Mouse (Mus musculus): ENCODE measurements at regions not wholly inside any gene's neighbourhood (a gene's known extent, or its start where the extent isn't known, plus 50 kb on each side); places are given as distances from the start of the nearest gene placed in this dataset.
A peak's percentile ranks its signal among the peaks of the same experiment; 100 is the strongest.

DNA sequence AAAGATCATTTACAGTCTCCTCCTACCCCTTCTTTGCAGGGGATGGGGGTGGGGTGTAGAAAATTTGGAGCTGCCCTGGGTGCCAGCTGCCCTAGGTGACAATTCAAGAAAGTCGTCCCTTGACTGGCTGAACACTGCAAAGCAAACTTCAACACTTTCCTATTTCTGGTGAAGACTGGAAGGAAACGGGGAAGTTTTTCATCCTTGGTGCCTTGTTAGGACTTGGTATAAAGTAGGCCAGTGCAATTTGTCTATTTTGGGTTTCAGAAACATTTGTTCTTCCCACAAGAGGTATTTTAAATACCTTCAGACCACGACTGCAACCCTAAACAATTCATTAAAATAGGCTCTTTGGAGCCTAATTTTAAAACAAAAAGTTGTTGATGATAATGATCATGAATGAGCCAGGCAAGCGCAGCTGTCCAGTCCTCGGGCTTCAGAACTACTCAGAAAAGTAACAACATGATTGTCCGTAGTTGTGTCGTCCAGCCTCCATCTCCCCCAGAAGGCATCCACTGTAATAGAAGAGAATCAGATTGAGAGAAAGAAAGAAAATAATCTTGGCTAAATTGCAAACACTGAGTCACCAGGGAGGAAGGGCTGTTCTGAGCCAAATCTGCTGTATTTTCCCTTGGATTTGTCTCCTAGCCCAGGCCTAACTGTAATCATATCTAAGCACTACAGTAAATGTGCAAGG, 194.2 kb downstream of the Mex3b start:
- Histone ChIP-seq H3K27ac (replicated peaks; ENCODE audit: insufficient read depth, low read depth, low read length) (no peak overlapping the region), H3K9ac (ENCODE audit: low read depth, low read length) (no peak overlapping the region), H3K4me1 (ENCODE audit: control insufficient read depth, insufficient read depth, low read length) (no peaks in the 10 kb centered on the region), H3K4me3 (ENCODE audit: insufficient read depth, low read depth, low read length) (no peak overlapping the region), H3K27me3 (ENCODE audit: control insufficient read depth, insufficient read depth, low read length) (no peaks in the 10 kb centered on the region), H3K36me3 (ENCODE audit: control insufficient read depth, insufficient read depth, low read length) (no peaks in the 10 kb centered on the region), H3K79me2 (ENCODE audit: control insufficient read depth, insufficient read depth, low read length) (no peaks in the 10 kb centered on the region)
- 80% methylated on average over 7 of the region's 7 CpGs for WGBS
- TF ChIP-seq POLR2A (IDR thresholded peaks at IDR 0.05; ENCODE audit: extremely low read depth, insufficient read depth, low read length) (no peak), CTCF (IDR thresholded peaks at IDR 0.05; ENCODE audit: low read depth, low read length) (no peak)
- DNase-seq (ENCODE audit: extremely low read depth, low read depth, low spot score) = no peak

DNA sequence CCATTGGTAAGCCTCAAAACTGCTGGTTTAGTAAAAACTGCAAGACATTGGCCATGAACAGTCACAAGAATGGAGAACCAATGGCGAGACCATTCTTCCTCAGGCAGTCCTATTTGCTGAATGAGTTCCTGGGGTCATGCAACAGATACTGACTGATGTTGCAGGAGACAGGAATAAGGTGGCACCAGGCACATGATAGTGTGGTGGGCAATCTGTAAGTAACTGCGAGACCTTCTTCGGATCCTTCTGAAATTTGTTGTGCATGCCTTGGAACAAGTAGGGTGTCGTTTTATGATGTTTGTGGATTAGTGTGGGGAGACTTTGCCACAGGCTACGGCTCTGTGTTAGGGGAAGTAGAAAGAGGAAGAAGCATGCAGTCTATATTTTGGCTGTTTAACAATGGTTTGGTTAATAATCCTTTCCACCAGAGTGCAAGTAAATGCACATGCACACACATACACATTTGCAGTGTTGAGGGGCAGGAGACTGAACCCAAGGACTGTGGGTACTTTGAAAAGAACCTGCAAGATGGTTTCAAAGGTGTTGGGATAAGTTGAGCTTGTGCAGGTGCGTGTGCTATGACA, 194.9 kb downstream of the Mex3b start:
- Histone ChIP-seq H3K27ac (replicated peaks; ENCODE audit: insufficient read depth, low read depth, low read length) (no peak overlapping the region), H3K27me3 (ENCODE audit: control insufficient read depth, insufficient read depth, low read length) (no peaks in the 10 kb centered on the region)

GRCm38 (mm10) chr7:83063559-83063958, 196.4 kb downstream of the Mex3b start:
- no peak for TF ChIP-seq CTCF (IDR thresholded peaks at IDR 0.05; ENCODE audit: low read depth, low read length)
- TF ChIP-seq POLR2A (IDR thresholded peaks at IDR 0.05; ENCODE audit: extremely low read depth, insufficient read depth, low read length) = no peak
- no peak for DNase-seq (ENCODE audit: extremely low read depth, low read depth, low spot score)
- H3K4me3 ChIP-seq (ENCODE audit: insufficient read depth, low read depth, low read length) = no peak overlapping the region
- H3K4me1 ChIP-seq (ENCODE audit: control insufficient read depth, insufficient read depth, low read length) = no peaks in the 10 kb centered on the region
- no peak overlapping the region for H3K9ac ChIP-seq (ENCODE audit: low read depth, low read length)
- H3K36me3 ChIP-seq (ENCODE audit: control insufficient read depth, insufficient read depth, low read length) = no peaks in the 10 kb centered on the region
- WGBS = 89% methylated on average over 3 of the region's 3 CpGs
- no peaks in the 10 kb centered on the region for H3K79me2 ChIP-seq (ENCODE audit: control insufficient read depth, insufficient read depth, low read length)
- no peaks in the 10 kb centered on the region for H3K27me3 ChIP-seq (ENCODE audit: control insufficient read depth, insufficient read depth, low read length)
- no peak overlapping the region for H3K27ac ChIP-seq (replicated peaks; ENCODE audit: insufficient read depth, low read depth, low read length)

More for the DNA sequence above, 194.9 kb downstream of the Mex3b start:
- peak; percentile 5 for DNase-seq (ENCODE audit: extremely low read depth, low read depth, low spot score)
- Histone ChIP-seq H3K4me3 (ENCODE audit: insufficient read depth, low read depth, low read length) (no peak overlapping the region), H3K36me3 (ENCODE audit: control insufficient read depth, insufficient read depth, low read length) (no peaks in the 10 kb centered on the region), H3K4me1 (ENCODE audit: control insufficient read depth, insufficient read depth, low read length) (no peaks in the 10 kb centered on the region), H3K79me2 (ENCODE audit: control insufficient read depth, insufficient read depth, low read length) (no peaks in the 10 kb centered on the region), H3K9ac (ENCODE audit: low read depth, low read length) (no peak overlapping the region)
- 80% methylated on average over 6 of the region's 6 CpGs for WGBS
- TF ChIP-seq CTCF (IDR thresholded peaks at IDR 0.05; ENCODE audit: low read depth, low read length) = no peak
- TF ChIP-seq POLR2A (IDR thresholded peaks at IDR 0.05; ENCODE audit: extremely low read depth, insufficient read depth, low read length) = no peak

DNA sequence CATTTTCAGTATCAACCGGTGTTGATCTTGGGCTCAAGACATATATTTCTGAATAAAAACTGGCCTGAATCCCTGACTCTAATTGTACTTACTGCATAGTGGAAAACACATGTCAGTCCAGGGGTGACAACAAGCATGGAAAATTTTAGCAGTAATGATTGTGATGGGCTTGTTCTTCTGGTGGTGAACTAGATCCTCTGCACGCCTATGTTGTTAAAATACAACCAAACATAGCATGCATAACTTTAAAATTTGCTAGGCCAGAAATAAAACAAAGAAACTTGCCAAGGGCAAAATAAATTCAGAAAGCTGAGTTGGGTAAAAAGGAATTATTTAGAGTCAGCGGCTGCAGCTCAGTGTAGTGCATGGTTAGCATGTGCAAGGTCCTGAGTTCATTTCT, 198.2 kb downstream of the Mex3b start:
- TF ChIP-seq CTCF (IDR thresholded peaks at IDR 0.05; ENCODE audit: low read depth, low read length) (no peak), POLR2A (IDR thresholded peaks at IDR 0.05; ENCODE audit: extremely low read depth, insufficient read depth, low read length) (no peak)
- 88% methylated on average over 3 of the region's 3 CpGs for WGBS
- H3K27me3 ChIP-seq (ENCODE audit: control insufficient read depth, insufficient read depth, low read length) = no peaks in the 10 kb centered on the region
- H3K4me3 ChIP-seq (ENCODE audit: insufficient read depth, low read depth, low read length) = no peak overlapping the region
- no peaks in the 10 kb centered on the region for H3K4me1 ChIP-seq (ENCODE audit: control insufficient read depth, insufficient read depth, low read length)
- H3K79me2 ChIP-seq (ENCODE audit: control insufficient read depth, insufficient read depth, low read length) = no peaks in the 10 kb centered on the region
- H3K36me3 ChIP-seq (ENCODE audit: control insufficient read depth, insufficient read depth, low read length) = no peaks in the 10 kb centered on the region
- no peak overlapping the region for H3K9ac ChIP-seq (ENCODE audit: low read depth, low read length)
- DNase-seq (ENCODE audit: extremely low read depth, low read depth, low spot score) = no peak
- H3K27ac ChIP-seq (replicated peaks; ENCODE audit: insufficient read depth, low read depth, low read length) = no peak overlapping the region

DNA sequence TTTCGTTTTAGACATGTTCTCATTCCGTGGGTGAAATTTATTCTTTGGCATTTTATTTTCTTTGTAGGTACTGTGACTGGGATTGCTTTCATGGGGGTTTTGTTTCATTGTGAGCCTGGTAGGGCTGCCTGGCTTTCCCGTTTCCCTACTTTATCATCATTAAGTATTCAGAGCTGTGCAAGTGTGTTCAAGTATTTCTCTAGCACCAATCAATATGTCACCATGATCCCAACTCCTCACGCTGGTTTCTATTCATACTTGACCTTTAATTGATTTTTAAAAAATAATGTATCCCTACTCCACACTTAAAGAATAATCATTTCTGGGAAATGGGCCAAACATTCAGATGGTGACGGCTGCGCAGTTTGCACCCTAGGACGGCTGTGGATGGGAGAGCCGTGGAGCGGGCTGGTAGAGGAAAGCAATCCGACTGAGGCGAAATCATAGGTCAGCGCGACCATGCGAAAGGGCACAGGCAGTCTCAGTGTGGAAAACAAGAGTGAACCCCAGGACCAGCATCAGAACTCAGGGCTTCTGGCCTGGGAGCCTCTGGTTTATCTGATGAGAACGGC, 207.4 kb downstream of the Mex3b start:
- no peaks in the 10 kb centered on the region for H3K79me2 ChIP-seq (ENCODE audit: control insufficient read depth, insufficient read depth, low read length)
- H3K36me3 ChIP-seq (ENCODE audit: control insufficient read depth, insufficient read depth, low read length) = no peaks in the 10 kb centered on the region
- no peak overlapping the region for H3K9ac ChIP-seq (ENCODE audit: low read depth, low read length)
- DNase-seq (ENCODE audit: extremely low read depth, low read depth, low spot score) = no peak
- no peaks in the 10 kb centered on the region for H3K27me3 ChIP-seq (ENCODE audit: control insufficient read depth, insufficient read depth, low read length)
- H3K27ac ChIP-seq (replicated peaks; ENCODE audit: insufficient read depth, low read depth, low read length) = no peak overlapping the region
- no peak overlapping the region for H3K4me3 ChIP-seq (ENCODE audit: insufficient read depth, low read depth, low read length)
- WGBS = 87% methylated on average over 15 of the region's 15 CpGs
- TF ChIP-seq CTCF (IDR thresholded peaks at IDR 0.05; ENCODE audit: low read depth, low read length) = no peak
- no peak for TF ChIP-seq POLR2A (IDR thresholded peaks at IDR 0.05; ENCODE audit: extremely low read depth, insufficient read depth, low read length)
- H3K4me1 ChIP-seq (ENCODE audit: control insufficient read depth, insufficient read depth, low read length) = no peaks in the 10 kb centered on the region

Measured in liver, adult 2 months (tissue).